Mouse (Mus musculus): Measurements from ENCODE around the gene Bckdha. TPM values are rescaled to one million over a fixed set of nuclear protein-coding genes. Genes with fewer than 3 reads are reported as not detected.
A peak's percentile ranks its signal among the peaks of the same experiment; 100 is the strongest.

The Bckdha gene
- polyA plus RNA-seq, 1 experiment from 2014 or later = 48.1 TPM

DNA sequence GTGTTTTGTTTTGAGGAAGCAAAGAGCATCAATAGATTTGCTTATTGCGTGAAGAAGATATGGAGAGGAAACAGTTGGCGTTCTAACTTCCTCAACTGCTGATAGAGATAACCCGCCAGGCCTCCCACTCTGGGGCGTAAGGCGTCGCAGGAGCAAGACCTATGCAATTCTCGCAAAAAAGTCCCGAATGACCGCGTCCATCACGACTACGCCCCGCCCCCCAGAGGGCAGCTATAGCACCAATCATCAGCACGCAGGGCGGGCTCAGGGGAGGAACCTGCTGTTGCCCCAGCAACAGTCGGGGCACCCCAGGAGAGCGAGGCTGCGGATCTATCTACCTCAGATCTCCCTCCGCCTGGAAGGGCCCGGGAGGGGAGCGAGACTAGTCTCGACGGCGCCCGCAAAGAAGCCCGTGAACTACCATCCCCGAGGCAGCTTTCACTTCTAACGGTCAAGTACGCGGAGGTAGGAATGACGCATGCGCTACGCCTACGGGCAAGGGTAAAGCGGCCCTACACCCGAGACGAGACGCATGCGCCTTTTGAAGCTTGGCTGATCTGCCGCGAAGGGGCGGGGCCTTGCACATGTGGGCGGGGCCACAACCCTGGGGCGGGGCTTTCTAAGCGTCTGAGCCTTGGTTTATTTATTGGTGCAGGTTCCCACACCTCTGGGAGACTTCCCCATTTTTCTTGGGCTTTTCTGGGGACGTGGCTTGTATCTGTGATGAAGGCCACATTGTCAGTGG is 21.9 kb upstream of the Bckdha start, which contains the start of gene B9d2:
Gene B9d2 (plus strand): TSS at position 267 of the 745 bp plus-strand sequence.
- H3K9me3 ChIP-seq (replicated peaks) = no peaks in the 10 kb centered on the region
- ATAC-seq (ENCODE audit: insufficient number of reproducible peaks, low FRiP score) = peak; percentile 96
- H3K4me3 ChIP-seq = peak within 1 kb of the TSS; percentile 60
- under 1% methylated on average over 46 of the region's 46 CpGs for WGBS
- H3K27me3 ChIP-seq (replicated peaks) = peaks cover 15% of the 10 kb centered on the region
- peak within 1 kb of the TSS; percentile 61; the same call in 1 of the 2 replicates for H3K9ac ChIP-seq
- H3K4me1 ChIP-seq (replicated peaks) = peaks cover 25% of the 10 kb centered on the region
- peaks cover 9% of the 10 kb centered on the region; the same call in 1 of the 2 replicates for H3K36me3 ChIP-seq
- H3K27ac ChIP-seq (ENCODE audit: poor library complexity, severe bottlenecking) = peak within 1 kb of the TSS; percentile 84
- H3K4me2 ChIP-seq = peak within 1 kb of the TSS; percentile 66

DNA sequence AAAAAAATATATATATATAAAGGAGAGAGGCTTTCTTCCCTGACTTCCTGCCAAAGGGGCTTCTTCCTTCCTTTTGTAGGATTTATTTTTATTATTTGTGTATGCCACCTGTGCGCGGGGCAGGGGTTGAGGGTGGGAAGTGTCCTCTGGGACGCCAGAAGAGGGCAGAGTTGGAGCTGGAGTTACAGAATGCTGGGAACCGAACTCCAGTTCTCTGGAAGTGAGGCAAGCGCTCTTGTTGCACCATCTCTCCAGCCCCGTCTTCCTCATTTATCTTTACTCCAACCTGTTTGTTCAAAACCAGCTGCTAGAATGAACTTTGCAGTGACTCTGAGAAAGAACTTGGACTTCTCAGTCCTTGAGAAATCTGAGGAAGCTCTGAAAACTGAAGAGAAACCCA is 21.2 kb upstream of the Bckdha start:
- H3K9me3 ChIP-seq (replicated peaks) = no peaks in the 10 kb centered on the region
- H3K4me1 ChIP-seq (replicated peaks) = peaks cover 26% of the 10 kb centered on the region
- peak overlapping the region; percentile 66 for H3K4me2 ChIP-seq
- ATAC-seq (ENCODE audit: insufficient number of reproducible peaks, low FRiP score) = no peak
- H3K27me3 ChIP-seq (replicated peaks) = peaks cover 22% of the 10 kb centered on the region
- H3K9ac ChIP-seq = peak overlapping the region; percentile 61; the same call in 1 of the 2 replicates
- H3K36me3 ChIP-seq = peaks cover 9% of the 10 kb centered on the region; the same call in 1 of the 2 replicates
- H3K4me3 ChIP-seq = peak overlapping the region; percentile 60
- 8% methylated on average over 6 of the region's 6 CpGs for WGBS
- H3K27ac ChIP-seq (ENCODE audit: poor library complexity, severe bottlenecking) = peak overlapping the region; percentile 84

DNA sequence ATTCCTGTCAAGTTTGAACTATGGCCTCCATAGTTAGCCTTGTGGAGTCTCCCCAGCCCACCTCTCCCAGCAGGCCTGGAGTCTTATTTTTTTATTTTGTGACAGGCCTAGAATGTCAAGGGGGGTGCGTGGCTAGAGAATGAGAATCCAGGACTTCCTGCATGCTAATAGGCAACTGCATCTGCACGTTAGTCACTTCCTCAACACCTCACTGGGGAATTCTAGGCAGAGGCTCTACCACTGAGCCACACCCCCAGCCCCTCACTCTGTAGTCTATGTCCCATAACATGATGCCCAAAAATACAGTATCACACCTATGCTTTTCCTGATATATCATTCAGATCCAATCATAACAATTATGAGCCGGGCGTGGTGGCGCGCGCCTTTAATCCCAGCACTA is 18.2 kb upstream of the Bckdha start:
- H3K4me1 ChIP-seq (replicated peaks) = peaks cover 17% of the 10 kb centered on the region
- H3K4me2 ChIP-seq = no peak overlapping the region
- no peaks in the 10 kb centered on the region for H3K36me3 ChIP-seq
- 88% methylated on average over 7 of the region's 7 CpGs for WGBS
- H3K9me3 ChIP-seq (replicated peaks) = no peaks in the 10 kb centered on the region
- H3K4me3 ChIP-seq = no peak overlapping the region
- ATAC-seq (ENCODE audit: insufficient number of reproducible peaks, low FRiP score) = no peak
- peaks cover 43% of the 10 kb centered on the region for H3K27me3 ChIP-seq (replicated peaks)
- no peak overlapping the region for H3K9ac ChIP-seq
- no peak overlapping the region for H3K27ac ChIP-seq (ENCODE audit: poor library complexity, severe bottlenecking)

DNA sequence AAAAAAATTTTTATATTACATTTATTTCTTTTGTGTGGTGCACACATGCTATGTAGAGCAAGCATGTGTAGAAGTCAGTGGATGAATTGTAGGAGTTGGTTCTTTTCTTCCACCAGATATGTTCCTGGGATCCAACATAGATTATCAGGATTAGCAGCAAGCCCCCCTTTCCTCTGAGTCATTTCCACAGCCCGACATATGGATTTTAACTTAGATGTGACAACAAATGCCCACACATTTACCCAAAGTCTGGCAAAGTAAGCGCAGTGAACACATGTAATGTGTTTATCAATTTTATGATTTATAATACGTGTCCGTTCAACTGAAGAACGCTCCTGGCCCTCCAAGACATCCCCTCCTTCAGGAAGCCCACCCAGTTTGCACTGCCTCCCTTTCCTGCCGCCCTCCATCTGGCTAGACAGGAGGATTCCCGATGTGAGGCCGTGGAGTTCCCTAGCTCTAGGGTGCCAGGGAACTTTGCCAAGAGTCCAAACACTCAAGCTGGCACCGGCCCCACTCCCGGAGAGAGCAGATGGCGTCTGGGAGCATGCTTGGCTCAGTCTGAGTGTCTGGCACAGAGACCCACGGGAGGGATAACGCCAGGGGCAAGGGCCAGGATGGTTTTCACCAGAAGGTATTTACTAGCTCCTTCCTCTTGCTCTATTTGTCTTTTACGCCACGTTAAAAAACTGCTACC is 17.5 kb upstream of the Bckdha start:
- Histone ChIP-seq H3K27ac (ENCODE audit: poor library complexity, severe bottlenecking) (no peak overlapping the region), H3K9me3 (replicated peaks) (no peaks in the 10 kb centered on the region), H3K4me2 (no peak overlapping the region), H3K27me3 (replicated peaks) (peaks cover 43% of the 10 kb centered on the region), H3K4me1 (replicated peaks) (peaks cover 10% of the 10 kb centered on the region), H3K4me3 (no peak overlapping the region), H3K9ac (no peak overlapping the region), H3K36me3 (no peaks in the 10 kb centered on the region)
- 61% methylated on average over 15 of the region's 15 CpGs for WGBS
- no peak for ATAC-seq (ENCODE audit: insufficient number of reproducible peaks, low FRiP score)

DNA sequence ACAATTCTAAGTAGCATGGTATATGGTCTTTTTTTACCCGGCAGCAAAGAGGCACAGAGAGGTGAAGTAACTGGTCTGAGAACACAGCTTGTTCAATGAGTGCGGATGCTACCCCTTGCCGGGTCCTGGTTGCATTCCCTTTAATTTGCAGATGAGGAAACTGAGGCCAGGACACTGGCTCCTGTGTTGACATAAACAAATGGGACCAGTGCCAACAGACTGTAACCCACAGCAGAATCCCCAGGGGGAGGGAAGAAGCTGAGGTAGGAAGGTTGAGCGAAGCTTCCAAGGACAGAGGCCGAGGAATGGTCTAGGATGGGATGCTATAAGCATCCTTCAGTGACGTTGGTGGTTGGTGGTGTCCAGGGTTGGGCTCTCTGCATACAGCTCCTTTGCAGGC is 16.6 kb upstream of the Bckdha start:
- H3K27ac ChIP-seq (ENCODE audit: poor library complexity, severe bottlenecking) = no peak overlapping the region
- H3K9ac ChIP-seq = no peak overlapping the region
- no peak for ATAC-seq (ENCODE audit: insufficient number of reproducible peaks, low FRiP score)
- 36% methylated on average over 6 of the region's 6 CpGs for WGBS
- H3K27me3 ChIP-seq (replicated peaks) = peaks cover 43% of the 10 kb centered on the region
- peaks cover 8% of the 10 kb centered on the region for H3K4me1 ChIP-seq (replicated peaks)
- H3K9me3 ChIP-seq (replicated peaks) = no peaks in the 10 kb centered on the region
- no peak overlapping the region for H3K4me2 ChIP-seq
- no peaks in the 10 kb centered on the region for H3K36me3 ChIP-seq
- H3K4me3 ChIP-seq = no peak overlapping the region

DNA sequence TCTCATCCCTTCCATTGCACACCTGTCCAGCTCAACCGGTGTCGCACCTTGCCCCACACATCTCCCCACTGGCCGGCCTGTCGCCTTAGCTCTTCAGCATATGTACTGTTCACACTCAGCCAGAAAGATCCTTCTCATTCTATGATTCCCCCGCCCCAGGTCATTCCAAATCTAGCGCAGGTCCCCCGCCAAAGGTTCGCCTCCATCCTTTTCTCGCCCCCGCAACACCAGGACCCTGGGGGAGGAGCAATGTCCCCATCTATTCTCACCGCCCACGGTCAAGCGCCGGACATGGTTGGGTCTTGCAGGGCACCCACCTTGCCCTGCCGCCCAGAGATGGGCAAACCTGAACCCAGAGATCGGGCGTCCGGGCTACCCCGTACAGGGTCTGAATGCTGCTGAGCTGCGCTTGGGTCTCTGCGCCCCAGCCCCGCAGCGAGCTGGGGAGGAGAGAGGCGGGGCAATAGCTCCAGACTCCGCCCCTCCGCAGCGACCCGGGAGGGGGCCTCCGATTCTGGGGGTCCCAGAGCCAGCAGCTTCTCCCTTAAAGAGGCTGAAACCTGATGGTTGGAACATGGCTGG is 16.0 kb upstream of the Bckdha start, which contains the start of gene Tmem91:
Gene Tmem91 (minus strand): TSS at position 448 of the 582 bp plus-strand sequence.
- 4% methylated on average over 29 of the region's 29 CpGs for WGBS
- H3K27ac ChIP-seq (ENCODE audit: poor library complexity, severe bottlenecking) = no peak within 1 kb of the TSS
- peak within 1 kb of the TSS; percentile 64 for H3K4me2 ChIP-seq
- H3K4me1 ChIP-seq (replicated peaks) = peaks cover 8% of the 10 kb centered on the region
- 0 out of 2 replicates have a peak, but pooled peaks have one; percentile 52 for ATAC-seq (ENCODE audit: insufficient number of reproducible peaks, low FRiP score)
- H3K36me3 ChIP-seq = no peaks in the 10 kb centered on the region
- peaks cover 43% of the 10 kb centered on the region for H3K27me3 ChIP-seq (replicated peaks)
- H3K9me3 ChIP-seq (replicated peaks) = no peaks in the 10 kb centered on the region
- 0 out of 2 replicates have a peak within 1 kb of the TSS, but pooled peaks have one; percentile 23 for H3K9ac ChIP-seq
- H3K4me3 ChIP-seq = peak within 1 kb of the TSS; percentile 37

DNA sequence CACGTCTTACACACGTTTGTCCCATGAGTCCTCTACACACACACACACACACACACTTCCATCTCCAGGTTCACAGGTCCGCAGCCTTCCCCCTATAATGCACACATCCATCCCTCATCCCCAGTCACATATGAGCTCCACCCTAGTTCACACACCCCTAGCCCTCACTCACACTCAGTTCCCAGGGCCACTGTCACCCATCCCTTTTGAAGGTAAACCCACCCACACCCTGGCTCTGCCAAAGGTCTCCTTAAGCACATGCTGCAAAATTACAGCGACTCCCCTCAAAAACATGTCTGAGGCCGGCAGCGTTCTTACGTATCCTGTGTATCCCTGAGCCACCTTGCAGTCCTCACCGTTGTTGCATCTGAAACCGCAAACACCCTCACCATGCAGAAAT is 15.5 kb upstream of the Bckdha start:
- Histone ChIP-seq H3K36me3 (peaks cover under 1% of the 10 kb centered on the region; the same call in 1 of the 2 replicates), H3K4me1 (replicated peaks) (peaks cover 8% of the 10 kb centered on the region), H3K9ac (no peak overlapping the region), H3K4me2 (peak overlapping the region; percentile 64), H3K27ac (ENCODE audit: poor library complexity, severe bottlenecking) (no peak overlapping the region), H3K27me3 (replicated peaks) (peaks cover 43% of the 10 kb centered on the region), H3K9me3 (replicated peaks) (no peaks in the 10 kb centered on the region), H3K4me3 (peak overlapping the region; percentile 37; the same call in 1 of the 2 replicates)
- WGBS = 31% methylated on average over 9 of the region's 9 CpGs
- no peak for ATAC-seq (ENCODE audit: insufficient number of reproducible peaks, low FRiP score)

DNA sequence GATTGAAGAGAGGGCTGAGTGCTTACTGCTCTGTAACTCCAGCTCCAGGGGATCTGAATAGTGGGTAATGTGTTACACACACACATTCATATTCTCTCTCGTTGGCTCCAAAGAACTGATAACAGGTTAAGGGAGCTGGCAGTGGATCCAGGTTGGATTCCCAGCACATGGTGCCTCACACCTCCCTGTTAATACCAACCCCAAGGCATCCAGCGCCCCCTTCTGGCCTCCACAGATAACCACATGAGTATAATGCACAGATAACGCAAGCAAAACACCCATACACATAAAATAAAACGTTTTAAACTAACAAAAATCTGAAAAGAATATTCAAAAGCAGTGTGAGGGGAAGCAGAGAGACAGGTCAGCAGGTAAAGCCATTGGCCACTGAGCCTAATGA is 13.7 kb upstream of the Bckdha start:
- no peak for ATAC-seq (ENCODE audit: insufficient number of reproducible peaks, low FRiP score)

DNA sequence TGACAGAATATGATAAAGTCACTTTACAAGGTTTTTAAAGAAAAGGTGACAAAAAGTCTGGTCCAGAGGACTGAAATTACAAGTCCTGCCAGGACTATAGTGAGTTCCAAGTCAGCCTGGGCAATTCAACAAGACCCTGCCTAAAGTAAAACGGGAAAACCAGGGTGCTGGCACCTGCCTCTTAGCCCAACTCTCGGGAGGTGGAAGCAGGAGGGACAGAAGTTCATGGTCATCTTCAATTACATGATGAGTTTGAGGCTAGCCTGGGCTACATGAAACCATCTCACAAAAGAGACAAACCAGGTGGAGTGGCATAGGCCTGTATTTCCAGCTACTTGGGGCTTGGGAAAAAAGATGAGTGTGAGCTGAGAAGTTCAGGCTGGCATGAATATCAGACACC is 12.9 kb upstream of the Bckdha start:
- H3K36me3 ChIP-seq = peaks cover 26% of the 10 kb centered on the region
- no peak for ATAC-seq (ENCODE audit: insufficient number of reproducible peaks, low FRiP score)
- H3K9ac ChIP-seq = no peak overlapping the region
- H3K4me1 ChIP-seq (replicated peaks) = peaks cover 8% of the 10 kb centered on the region
- peaks cover 38% of the 10 kb centered on the region for H3K27me3 ChIP-seq (replicated peaks)
- 62% methylated on average over 2 of the region's 2 CpGs for WGBS
- H3K4me2 ChIP-seq = no peak overlapping the region
- no peaks in the 10 kb centered on the region for H3K9me3 ChIP-seq (replicated peaks)
- H3K4me3 ChIP-seq = no peak overlapping the region
- no peak overlapping the region for H3K27ac ChIP-seq (ENCODE audit: poor library complexity, severe bottlenecking)

More for the DNA sequence above, 13.7 kb upstream of the Bckdha start:
- 49% methylated on average over 4 of the region's 4 CpGs for WGBS
- peaks cover 8% of the 10 kb centered on the region for H3K4me1 ChIP-seq (replicated peaks)
- no peak overlapping the region for H3K27ac ChIP-seq (ENCODE audit: poor library complexity, severe bottlenecking)
- peaks cover 20% of the 10 kb centered on the region for H3K36me3 ChIP-seq
- peaks cover 43% of the 10 kb centered on the region for H3K27me3 ChIP-seq (replicated peaks)
- H3K4me2 ChIP-seq = no peak overlapping the region
- H3K9ac ChIP-seq = no peak overlapping the region
- no peaks in the 10 kb centered on the region for H3K9me3 ChIP-seq (replicated peaks)
- no peak overlapping the region for H3K4me3 ChIP-seq

DNA sequence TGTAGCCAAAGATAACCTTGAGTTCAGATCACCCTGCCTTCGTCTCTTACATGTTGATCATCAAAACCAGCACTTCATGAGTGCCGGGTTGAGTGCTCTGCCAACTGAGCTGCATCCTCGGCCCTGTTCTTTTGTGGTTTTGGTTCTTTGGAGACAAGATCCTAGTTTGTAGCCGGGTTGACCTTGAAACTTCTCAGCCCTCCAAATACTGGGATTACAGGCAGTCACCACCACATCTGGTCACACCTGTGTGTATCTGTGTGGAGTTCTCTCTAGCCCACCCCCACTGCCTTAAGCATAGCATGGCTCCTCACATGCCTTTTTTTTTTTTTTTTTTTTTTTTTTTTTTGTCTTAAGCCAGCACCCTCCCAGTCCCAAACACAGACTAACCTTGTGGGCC is 11.3 kb upstream of the Bckdha start:
- no peak overlapping the region for H3K4me2 ChIP-seq
- H3K27ac ChIP-seq (ENCODE audit: poor library complexity, severe bottlenecking) = no peak overlapping the region
- no peak for ATAC-seq (ENCODE audit: insufficient number of reproducible peaks, low FRiP score)
- H3K9me3 ChIP-seq (replicated peaks) = no peaks in the 10 kb centered on the region
- peaks cover 22% of the 10 kb centered on the region for H3K27me3 ChIP-seq (replicated peaks)
- WGBS = 81% methylated on average over 4 of the region's 4 CpGs
- no peak overlapping the region for H3K4me3 ChIP-seq
- no peak overlapping the region for H3K9ac ChIP-seq
- H3K4me1 ChIP-seq (replicated peaks) = peaks cover 6% of the 10 kb centered on the region
- H3K36me3 ChIP-seq = peaks cover 39% of the 10 kb centered on the region

DNA sequence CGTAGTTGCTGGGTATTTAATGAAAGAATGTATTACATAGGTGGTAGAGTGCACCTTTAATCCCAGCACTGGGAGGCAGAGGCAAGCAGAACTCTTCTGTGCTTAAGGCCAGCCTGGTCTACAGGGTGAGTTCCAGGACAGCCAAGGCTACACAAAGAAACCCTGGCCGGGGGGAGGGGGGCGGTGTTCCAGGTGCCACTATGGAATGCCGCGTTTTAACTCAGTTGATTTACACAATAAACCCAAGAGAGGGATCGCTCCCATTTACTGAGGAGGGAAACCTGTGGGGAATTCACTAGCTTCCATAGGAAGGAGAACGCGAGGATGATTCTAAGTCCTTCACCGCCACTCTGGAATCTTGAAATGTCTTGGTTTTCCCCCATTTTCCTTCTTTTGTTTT is 10.8 kb upstream of the Bckdha start:
- Histone ChIP-seq H3K4me1 (replicated peaks) (peaks cover 1% of the 10 kb centered on the region; the same call in 1 of the 2 replicates), H3K4me2 (no peak overlapping the region), H3K9ac (no peak overlapping the region), H3K27me3 (replicated peaks) (peaks cover 17% of the 10 kb centered on the region), H3K27ac (ENCODE audit: poor library complexity, severe bottlenecking) (no peak overlapping the region), H3K9me3 (replicated peaks) (no peaks in the 10 kb centered on the region), H3K36me3 (peaks cover 44% of the 10 kb centered on the region), H3K4me3 (no peak overlapping the region)
- ATAC-seq (ENCODE audit: insufficient number of reproducible peaks, low FRiP score) = no peak
- 77% methylated on average over 9 of the region's 9 CpGs for WGBS
